Mouse (Mus musculus) gastrocnemius, adult 2 months (tissue): Measurements from ENCODE around the gene Slc25a21. TPM values are rescaled to one million over a fixed set of nuclear protein-coding genes. Genes with fewer than 3 reads are reported as not detected.

Source experiments
- DNase-seq: peaks from one replicate; pipeline ENCODE4 v3.0.0; 2022
- H3K27ac ChIP-seq: fragments of 200-600 bp; 2 replicates; pipeline ENCODE4 v1.8.1; 2022; ENCODE audit warnings: mild to moderate bottlenecking
- H3K4me3 ChIP-seq: fragments of 200-600 bp; 2 replicates; pipeline ENCODE4 v1.8.1; 2022; ENCODE audit warnings: mild to moderate bottlenecking, moderate library complexity
- CTCF ChIP-seq: fragments of 200-600 bp; IDR thresholded peaks from 2 replicates; pipeline ENCODE4 v1.8.1; 2022; ENCODE audit warnings: antibody characterized with exemption, mild to moderate bottlenecking, moderate library complexity
- intact Hi-C: fragments of 180-260 bp; cut with DNase I; formaldehyde crosslinking; loops from one replicate; pipeline ENCODE4 v1.15.1; 2025
- total RNA-seq, 2 experiments: library from RNA; stranded (reverse); gene quantifications; 2 replicates each; pipeline ENCODE4 v1.2.3; 2021

Slc25a21 gene
- total RNA-seq, 2 experiments from 2014 or later, result 0.15 to 0.17 TPM

- no peak for DNase-seq
- Histone ChIP-seq H3K4me3 (no peak overlapping the region), H3K27ac (no peak overlapping the region)
- TF ChIP-seq CTCF, result no peak
- intact Hi-C loops, result no loop called here
Measured at GRCm38 (mm10) chr12:56890891-56891726, 306.2 kb downstream of the Slc25a21 start.

- no peak overlapping the region for H3K4me3 ChIP-seq
- no peak overlapping the region for H3K27ac ChIP-seq
- intact Hi-C loops, result no loop called here
- TF ChIP-seq CTCF, result no peak
- DNase-seq, result no peak
Measured at GRCm38 (mm10) chr12:56877796-56878195, 319.5 kb downstream of the Slc25a21 start.

GRCm38 (mm10) chr12:56876549-56876948, 320.7 kb downstream of the Slc25a21 start:
- TF ChIP-seq CTCF, result no peak
- Histone ChIP-seq H3K4me3 (no peak overlapping the region), H3K27ac (no peak overlapping the region)
- DNase-seq, result no peak
- intact Hi-C loops, result no loop called here

- Histone ChIP-seq H3K27ac (no peak overlapping the region), H3K4me3 (no peak overlapping the region)
- no peak for DNase-seq
- intact Hi-C loops, result no loop called here
- TF ChIP-seq CTCF, result no peak
Measured at GRCm38 (mm10) chr12:56873204-56873603, 324.1 kb downstream of the Slc25a21 start.

- intact Hi-C loops, result no loop called here
- TF ChIP-seq CTCF, result no peak
- no peak for DNase-seq
- Histone ChIP-seq H3K4me3 (no peak overlapping the region), H3K27ac (no peak overlapping the region)
Measured at GRCm38 (mm10) chr12:56870569-56870968, 326.7 kb downstream of the Slc25a21 start.

GRCm38 (mm10) chr12:56863873-56864562, 333.3 kb downstream of the Slc25a21 start:
- DNase-seq, result no peak
- Histone ChIP-seq H3K27ac (no peak overlapping the region), H3K4me3 (no peak overlapping the region)
- no peak for TF ChIP-seq CTCF
- intact Hi-C loops, result no loop called here

GRCm38 (mm10) chr12:56852679-56853078, 344.6 kb downstream of the Slc25a21 start:
- no peak for DNase-seq
- Histone ChIP-seq H3K27ac (no peak overlapping the region), H3K4me3 (no peak overlapping the region)
- no peak for TF ChIP-seq CTCF
- intact Hi-C loops, result no loop called here

- Histone ChIP-seq H3K27ac (no peak overlapping the region), H3K4me3 (no peak overlapping the region)
- no peak for DNase-seq
- intact Hi-C loops, result no loop called here
- TF ChIP-seq CTCF, result no peak
Measured at GRCm38 (mm10) chr12:56851464-56851863, 345.8 kb downstream of the Slc25a21 start.

GRCm38 (mm10) chr12:56829945-56830344, 367.3 kb downstream of the Slc25a21 start:
- Histone ChIP-seq H3K27ac (no peak overlapping the region), H3K4me3 (no peak overlapping the region)
- intact Hi-C loops, result no loop called here
- no peak for DNase-seq
- TF ChIP-seq CTCF, result no peak

GRCm38 (mm10) chr12:56829455-56829883, 367.8 kb downstream of the Slc25a21 start:
- H3K4me3 ChIP-seq, result no peak overlapping the region
- TF ChIP-seq CTCF, result no peak
- intact Hi-C loops, result no loop called here
- no peak for DNase-seq
- no peak overlapping the region for H3K27ac ChIP-seq

GRCm38 (mm10) chr12:56827808-56828384, 369.4 kb downstream of the Slc25a21 start:
- DNase-seq, result no peak
- intact Hi-C loops, result no loop called here
- TF ChIP-seq CTCF, result no peak
- no peak overlapping the region for H3K4me3 ChIP-seq
- no peak overlapping the region for H3K27ac ChIP-seq

- DNase-seq, result no peak
- TF ChIP-seq CTCF, result no peak
- intact Hi-C loops, result no loop called here
- no peak overlapping the region for H3K4me3 ChIP-seq
- H3K27ac ChIP-seq, result no peak overlapping the region
Measured at GRCm38 (mm10) chr12:56824688-56825087, 372.6 kb downstream of the Slc25a21 start.

- H3K27ac ChIP-seq, result no peak overlapping the region
- no peak for DNase-seq
- intact Hi-C loops, result no loop called here
- no peak overlapping the region for H3K4me3 ChIP-seq
- no peak for TF ChIP-seq CTCF
Measured at GRCm38 (mm10) chr12:56822122-56822521, 375.1 kb downstream of the Slc25a21 start.
